Mouse (Mus musculus) erythroblast, embryonic 14.5 days (primary cell): ENCODE data around the gene Il12a. TPM values are rescaled to one million over a fixed set of nuclear protein-coding genes. Genes with fewer than 3 reads are reported as not detected.
"Not testable (repeated sequence)": the region's sequence is repeated elsewhere in the genome, so short reads cannot be mapped to it uniquely, and the experiment has no call there.

ENCODE experiments used
- H3K27me3 ChIP-seq: 2 replicates; pipeline ENCODE4 v1.6.1; 2012; ENCODE audit warnings: inconsistent platforms; ENCODE audit not compliant: control insufficient read depth
- H3K36me3 ChIP-seq: 2 replicates; pipeline ENCODE4 v1.6.1; 2012; ENCODE audit warnings: mild to moderate bottlenecking, inconsistent platforms; ENCODE audit not compliant: control insufficient read depth
- H3K4me1 ChIP-seq: 2 replicates; pipeline ENCODE4 v1.6.1; 2012; ENCODE audit warnings: inconsistent platforms; ENCODE audit not compliant: control insufficient read depth
- H3K4me3 ChIP-seq: replicated peaks from 2 replicates; pipeline ENCODE3; 2012; ENCODE audit warnings: moderate library complexity, mild to moderate bottlenecking, inconsistent platforms
- H3K9me3 ChIP-seq: 2 replicates; pipeline ENCODE4 v1.6.1; 2012; ENCODE audit warnings: low read length, inconsistent platforms, mixed read lengths; ENCODE audit not compliant: control insufficient read depth
- GATA1 ChIP-seq: IDR thresholded peaks from 2 replicates; pipeline ENCODE4 v1.6.1; 2012; ENCODE audit warnings: low read length, inconsistent platforms, mixed read lengths
- TAL1 ChIP-seq: IDR thresholded peaks from 3 replicates; pipeline ENCODE4 v1.6.1; 2012; ENCODE audit warnings: low read length, inconsistent platforms, mixed read lengths
- polyA plus RNA-seq: library from polyadenylated mRNA; stranded (reverse); fragments of >175 nt; gene quantifications from 2 replicates; pipeline ENCODE4 v1.2.3, GENCODE M21; 2012

The Il12a gene
- polyA plus RNA-seq, 1 experiment, result not detected

DNA sequence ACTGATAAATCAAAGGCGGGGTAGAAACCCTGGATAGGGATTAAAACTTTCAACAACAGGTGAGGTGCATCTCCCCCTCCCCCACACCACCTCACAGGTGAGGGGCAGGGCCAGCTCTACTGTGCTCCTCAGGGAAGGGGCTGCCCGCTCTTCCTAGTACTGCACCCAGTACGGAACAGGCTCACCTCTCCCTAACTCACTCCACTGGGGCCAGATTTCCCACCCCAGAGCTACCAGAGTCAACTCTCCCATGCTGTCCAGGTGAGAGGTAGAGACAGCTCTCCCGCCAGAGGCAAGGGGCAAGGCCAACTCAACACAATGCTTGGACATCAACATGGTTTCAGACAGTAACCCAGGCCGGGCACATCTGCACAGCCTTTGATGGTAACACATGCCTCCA lies 21.1 kb downstream of the Il12a start:
- no peaks in the 10 kb centered on the region for H3K27me3 ChIP-seq
- TF ChIP-seq GATA1 (no peak), TAL1 (no peak)
- no peaks in the 10 kb centered on the region for H3K9me3 ChIP-seq
- no peaks in the 10 kb centered on the region for H3K36me3 ChIP-seq
- H3K4me3 ChIP-seq, result no peak overlapping the region
- peaks cover 4% of the 10 kb centered on the region for H3K4me1 ChIP-seq

GRCm38 (mm10) chr3:68713550-68713949 lies 23.1 kb downstream of the Il12a start:
- Histone ChIP-seq H3K4me3 (peak overlapping the region; percentile 37), H3K4me1 (peaks cover 4% of the 10 kb centered on the region), H3K9me3 (no peaks in the 10 kb centered on the region), H3K36me3 (no peaks in the 10 kb centered on the region), H3K27me3 (no peaks in the 10 kb centered on the region)
- no peak for TF ChIP-seq GATA1
- no peak; the same call in 2 of the 3 replicates for TF ChIP-seq TAL1

GRCm38 (mm10) chr3:68717346-68717745 lies 26.9 kb downstream of the Il12a start:
- H3K36me3 ChIP-seq, H3K4me1 ChIP-seq, H3K27me3 ChIP-seq, H3K9me3 ChIP-seq, H3K4me3 ChIP-seq: not testable (repeated sequence)

GRCm38 (mm10) chr3:68719229-68719819 lies 28.9 kb downstream of the Il12a start:
- Histone ChIP-seq H3K36me3 (no peaks in the 10 kb centered on the region), H3K4me1 (no peaks in the 10 kb centered on the region), H3K4me3 (no peak overlapping the region), H3K9me3 (no peaks in the 10 kb centered on the region), H3K27me3 (no peaks in the 10 kb centered on the region)
- TF ChIP-seq TAL1 (no peak), GATA1 (no peak)

DNA sequence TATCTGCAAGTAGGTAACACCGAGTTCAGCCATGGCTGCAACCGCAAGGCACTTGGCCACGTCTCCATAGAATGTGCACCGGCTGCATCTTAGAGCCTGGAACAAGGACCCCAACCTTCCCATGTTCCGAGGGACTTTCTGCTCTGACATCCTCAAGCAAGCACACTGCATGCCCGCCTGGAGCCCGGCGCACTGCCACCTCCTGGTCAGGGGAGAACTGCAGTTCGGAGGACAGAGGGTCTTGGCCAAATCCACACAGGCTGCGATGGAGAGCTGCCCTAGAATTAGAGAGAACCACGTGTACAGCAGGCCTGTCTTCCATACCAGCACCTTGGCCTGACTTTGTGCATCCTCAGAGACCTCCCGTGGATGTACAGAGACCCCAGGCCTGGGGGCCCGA lies 29.8 kb downstream of the Il12a start:
- TF ChIP-seq TAL1 (no peak), GATA1 (no peak)
- H3K36me3 ChIP-seq, result no peaks in the 10 kb centered on the region
- no peak overlapping the region for H3K4me3 ChIP-seq

DNA sequence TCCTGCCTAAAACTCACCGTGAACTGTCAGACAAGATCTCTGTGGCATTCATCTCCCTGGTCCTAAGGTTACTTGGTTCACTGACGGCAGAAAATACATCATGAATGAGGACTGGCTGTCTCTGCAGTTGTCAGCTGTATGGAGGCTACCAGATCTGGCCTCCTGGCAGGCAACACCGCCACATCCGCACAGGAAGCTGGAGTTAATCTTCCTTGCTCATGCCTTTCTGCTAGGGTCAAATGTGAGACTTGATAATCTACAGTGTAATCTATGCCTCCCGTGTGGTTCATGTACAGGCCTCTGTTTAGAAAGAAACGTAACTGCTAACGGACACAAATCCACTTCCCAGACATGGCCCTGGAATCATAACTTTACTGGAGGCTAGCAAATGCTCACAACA lies 51.5 kb downstream of the Il12a start:
- no peaks in the 10 kb centered on the region for H3K27me3 ChIP-seq
- H3K4me3 ChIP-seq, result no peak overlapping the region
- no peaks in the 10 kb centered on the region for H3K4me1 ChIP-seq
- no peaks in the 10 kb centered on the region for H3K36me3 ChIP-seq
- TF ChIP-seq GATA1, result no peak
- no peak for TF ChIP-seq TAL1
- no peaks in the 10 kb centered on the region for H3K9me3 ChIP-seq

More for the DNA sequence above, 29.8 kb downstream of the Il12a start:
- no peaks in the 10 kb centered on the region for H3K4me1 ChIP-seq
- H3K9me3 ChIP-seq, result no peaks in the 10 kb centered on the region
- no peaks in the 10 kb centered on the region for H3K27me3 ChIP-seq

- H3K9me3 ChIP-seq, result no peaks in the 10 kb centered on the region
- H3K36me3 ChIP-seq, result no peaks in the 10 kb centered on the region
- no peak overlapping the region for H3K4me3 ChIP-seq
- no peaks in the 10 kb centered on the region for H3K4me1 ChIP-seq
- H3K27me3 ChIP-seq, result no peaks in the 10 kb centered on the region
- TF ChIP-seq TAL1 (no peak), GATA1 (no peak)
Measured at GRCm38 (mm10) chr3:68742718-68743471, 52.5 kb downstream of the Il12a start.

- Histone ChIP-seq H3K9me3 (no peaks in the 10 kb centered on the region), H3K27me3 (no peaks in the 10 kb centered on the region), H3K4me1 (no peaks in the 10 kb centered on the region), H3K4me3 (no peak overlapping the region), H3K36me3 (no peaks in the 10 kb centered on the region)
- TF ChIP-seq GATA1 (no peak), TAL1 (no peak)
Measured at GRCm38 (mm10) chr3:68743472-68743732, 53.0 kb downstream of the Il12a start.

GRCm38 (mm10) chr3:68744162-68744561 lies 53.7 kb downstream of the Il12a start:
- H3K36me3 ChIP-seq, result no peaks in the 10 kb centered on the region
- no peaks in the 10 kb centered on the region for H3K27me3 ChIP-seq
- no peak overlapping the region for H3K4me3 ChIP-seq
- H3K9me3 ChIP-seq, result no peaks in the 10 kb centered on the region
- H3K4me1 ChIP-seq, result no peaks in the 10 kb centered on the region
- no peak for TF ChIP-seq GATA1
- no peak for TF ChIP-seq TAL1

DNA sequence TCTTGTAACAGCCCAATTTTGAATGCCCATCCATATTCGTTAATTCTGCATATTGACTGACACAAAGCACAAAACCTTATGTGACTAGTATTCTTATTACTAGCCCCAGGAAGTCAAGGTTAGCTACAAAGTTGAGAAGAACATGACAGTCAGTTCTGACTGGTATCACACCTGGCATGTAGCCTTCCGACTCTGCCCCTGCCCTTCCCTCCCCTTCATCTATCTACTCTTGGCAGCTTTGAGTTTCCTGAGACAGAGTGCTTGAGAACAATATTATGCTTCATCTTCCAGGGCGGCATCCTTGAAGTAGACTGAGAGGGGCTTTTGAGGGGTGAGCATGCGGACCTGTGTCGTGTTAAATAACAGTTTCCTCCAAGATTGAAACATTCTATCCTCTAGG lies 54.6 kb downstream of the Il12a start:
- Histone ChIP-seq H3K36me3 (no peaks in the 10 kb centered on the region), H3K9me3 (no peaks in the 10 kb centered on the region), H3K27me3 (no peaks in the 10 kb centered on the region), H3K4me3 (no peak overlapping the region), H3K4me1 (no peaks in the 10 kb centered on the region)
- TF ChIP-seq GATA1 (no peak), TAL1 (no peak)

DNA sequence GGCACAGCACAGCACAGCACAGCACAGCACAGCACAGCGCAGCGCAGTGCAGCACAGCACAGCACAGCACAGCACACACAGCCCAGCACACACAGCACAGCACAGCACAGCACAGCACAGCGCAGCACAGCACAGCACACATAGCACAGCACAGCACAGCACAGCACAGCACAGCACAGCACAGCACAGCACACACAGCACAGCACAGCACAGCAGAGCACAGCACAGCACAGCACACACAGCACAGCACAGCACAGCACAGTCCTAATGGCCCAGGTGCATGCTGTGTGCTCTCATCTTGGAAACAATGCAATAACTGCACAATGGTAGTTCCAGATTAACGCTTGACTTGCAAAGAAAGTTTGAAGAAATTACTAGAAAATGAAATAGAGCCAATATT lies 55.8 kb downstream of the Il12a start:
- not testable (repeated sequence) for H3K9me3 ChIP-seq, H3K27me3 ChIP-seq, H3K36me3 ChIP-seq

More for the DNA sequence above, 55.8 kb downstream of the Il12a start:
- H3K4me1 ChIP-seq, H3K4me3 ChIP-seq: not testable (repeated sequence)
